In the genomic region with DNA sequence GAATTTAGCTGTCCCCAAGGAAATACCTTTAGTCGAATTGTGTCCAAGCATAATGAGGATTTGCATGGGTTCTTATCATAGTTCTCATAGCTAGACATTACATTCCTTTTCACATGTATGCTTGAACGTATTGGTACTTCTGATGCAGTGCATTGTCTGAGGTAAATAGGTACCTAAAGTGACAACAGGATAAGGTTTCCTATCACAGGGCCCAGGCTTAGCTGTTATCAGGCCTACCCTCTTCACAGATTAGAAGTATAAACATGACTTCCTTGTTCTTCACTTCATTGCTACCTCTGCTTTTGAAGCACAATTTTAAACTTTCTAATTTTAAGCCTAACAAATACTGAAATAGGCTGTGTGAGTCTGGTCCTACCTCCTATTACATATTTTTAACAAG, we compare ENCODE assay signal across 22 mouse cellular contexts.
"Had no signal": no experiment of that assay in that cellular context is flagged by ENCODE, and none has a peak within 500 bp of the region (broad histone marks: within the 10 kb centered on the region; RNA-seq: fewer than 3 reads in every experiment).

No protein-coding gene starts in this region.

- H3K9ac ChIP-seq: lung, embryonic 15.5 days; midbrain, embryonic 12.5 days; neural tube, embryonic 13.5 days; neural tube, embryonic 15.5 days had no signal

- H3K4me1 ChIP-seq: lung, embryonic 15.5 days; megakaryocyte, embryonic 14.5 days; midbrain, embryonic 10.5 days; midbrain, embryonic 12.5 days; neural tube, embryonic 13.5 days; neural tube, embryonic 15.5 days had no signal

- H3K4me3 ChIP-seq: lung, embryonic 15.5 days; megakaryocyte, embryonic 14.5 days; midbrain, embryonic 10.5 days; midbrain, embryonic 12.5 days; myocyte; neural tube, embryonic 13.5 days; neural tube, embryonic 15.5 days had no signal

- H3K27me3 ChIP-seq: lung, embryonic 15.5 days; megakaryocyte, embryonic 14.5 days; midbrain, embryonic 12.5 days; neural tube, embryonic 13.5 days; neural tube, embryonic 15.5 days had no signal

- DNase-seq: lung, adult 2 months; lung, postnatal 14 days; lung, postnatal 36 days; midbrain, embryonic 14.5 days; retina, postnatal 1 day; right cerebral cortex, adult 18-20 months; right cerebral cortex, postnatal 25 days; right cerebral cortex, postnatal 4 days; spleen, adult 18-20 months; thymus, adult 18-20 months; thymus, postnatal 14 days; thymus, postnatal 36 days had no signal

- H3K4me2 ChIP-seq: lung, embryonic 15.5 days; midbrain, embryonic 12.5 days; neural tube, embryonic 13.5 days; neural tube, embryonic 15.5 days had no signal

- H3K36me3 ChIP-seq: neural tube, embryonic 13.5 days; neural tube, embryonic 15.5 days had no signal

- H3K27ac ChIP-seq: lung, embryonic 15.5 days; macrophage; midbrain, embryonic 10.5 days; midbrain, embryonic 12.5 days; neural tube, embryonic 13.5 days; neural tube, embryonic 15.5 days had no signal

- H3K9me3 ChIP-seq: lung, embryonic 15.5 days; megakaryocyte, embryonic 14.5 days; midbrain, embryonic 10.5 days; midbrain, embryonic 12.5 days; neural tube, embryonic 13.5 days; neural tube, embryonic 15.5 days had no signal

- ATAC-seq: lung, postnatal 0 days; midbrain, embryonic 16.5 days had no signal
